ENCODE assay signal across 9 mouse cellular contexts in the genomic region with DNA sequence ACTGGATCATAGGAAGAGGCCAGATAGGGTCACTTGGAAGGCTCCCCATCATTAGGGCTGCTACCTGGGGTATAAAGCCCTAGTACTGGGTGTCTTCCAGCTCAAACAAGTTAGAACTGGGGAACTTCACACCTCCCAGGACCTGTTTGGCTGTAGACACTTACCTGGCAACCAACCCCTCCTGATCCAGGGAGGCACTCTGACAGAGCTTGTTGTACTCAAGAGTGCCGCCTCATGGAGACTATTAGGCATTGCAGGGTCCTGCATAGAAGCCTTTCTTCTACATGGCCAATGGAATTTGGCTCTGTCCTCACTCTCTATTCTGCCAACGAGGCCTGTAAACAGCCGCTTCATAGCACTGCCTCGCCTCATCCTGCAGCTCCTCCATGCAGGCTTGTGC. TPM values are rescaled to one million over a fixed set of nuclear protein-coding genes. Genes with fewer than 3 reads are reported as not detected.
DNase-seq lines count a peak whose midpoint lies in the region; ATAC-seq and TF ChIP-seq lines count a peak whose summit lies in the region.
"Had no signal": no experiment of that assay in that cellular context is flagged by ENCODE, and none has a peak within 500 bp of the region (broad histone marks: within the 10 kb centered on the region; RNA-seq: fewer than 3 reads in every experiment).

No protein-coding gene starts in this region.

- H3K9me3 ChIP-seq in liver, embryonic 11.5 days (ENCODE audit: control insufficient read depth, low read length), result no peaks in the 10 kb centered on the region
- no peaks in the 10 kb centered on the region for H3K9me3 ChIP-seq in lung, postnatal 0 days (ENCODE audit: low read length)
- H3K9me3 ChIP-seq: liver, embryonic 13.5 days had no signal

- no peaks in the 10 kb centered on the region for H3K27me3 ChIP-seq in liver, embryonic 11.5 days (replicated peaks; ENCODE audit: control insufficient read depth, insufficient read depth, low read length)
- no peaks in the 10 kb centered on the region for H3K27me3 ChIP-seq in lung, postnatal 0 days (replicated peaks; ENCODE audit: insufficient read depth, low read length)
- H3K27me3 ChIP-seq: liver, embryonic 13.5 days had no signal

- TF ChIP-seq POLR2A in bone marrow, adult 2 months (IDR thresholded peaks at IDR 0.05; ENCODE audit: borderline replicate concordance, control insufficient read depth, low read depth, low read length), result no peak

- no peak overlapping the region for H3K4me3 ChIP-seq in liver, embryonic 11.5 days (ENCODE audit: low read depth, low read length)
- no peak overlapping the region for H3K4me3 ChIP-seq in bone marrow, adult 2 months (replicated peaks; ENCODE audit: control insufficient read depth, low read depth, low read length)
- H3K4me3 ChIP-seq in lung, postnatal 0 days (ENCODE audit: low read depth, low read length), result no peak overlapping the region
- H3K4me3 ChIP-seq: liver, embryonic 13.5 days had no signal

- H3K4me2 ChIP-seq in liver, embryonic 11.5 days, result no peak overlapping the region
- H3K4me2 ChIP-seq in lung, postnatal 0 days (replicated peaks; ENCODE audit: low read depth, low read length), result no peak overlapping the region
- H3K4me2 ChIP-seq: liver, embryonic 13.5 days had no signal

- no peaks in the 10 kb centered on the region; the same call in 1 of the 2 replicates for H3K36me3 ChIP-seq in liver, embryonic 11.5 days (ENCODE audit: control insufficient read depth, insufficient read depth, low read length)
- 0 out of 2 replicates have a peak, but pooled peaks cover 5% of the 10 kb centered on the region for H3K36me3 ChIP-seq in lung, postnatal 0 days (ENCODE audit: insufficient read depth, low read length)

- intact Hi-C loops in heart, postnatal 14 days (cut with DNase I), result no loop called here

- no peak for TF ChIP-seq EP300 in lung, postnatal 0 days (IDR thresholded peaks at IDR 0.05)

- TF ChIP-seq CTCF in bone marrow, adult 2 months (IDR thresholded peaks at IDR 0.05; ENCODE audit: control insufficient read depth, insufficient read depth, low read length), result peak; percentile 52
- TF ChIP-seq CTCF in lung, postnatal 0 days (IDR thresholded peaks at IDR 0.05), result peak; percentile 92

- no peaks in the 10 kb centered on the region for H3K4me1 ChIP-seq in liver, embryonic 11.5 days (replicated peaks; ENCODE audit: control insufficient read depth, insufficient read depth, low read length)
- peaks cover 2% of the 10 kb centered on the region; the same call in 1 of the 2 replicates for H3K4me1 ChIP-seq in bone marrow, adult 2 months (ENCODE audit: control insufficient read depth, insufficient read depth, low read length)
- no peaks in the 10 kb centered on the region for H3K4me1 ChIP-seq in lung, postnatal 0 days (ENCODE audit: insufficient read depth, low read depth, low read length)
- H3K4me1 ChIP-seq: liver, embryonic 13.5 days had no signal

- H3K27ac ChIP-seq in liver, embryonic 11.5 days (ENCODE audit: low read depth, low read length), result no peak overlapping the region
- H3K27ac ChIP-seq in bone marrow, adult 2 months (ENCODE audit: control insufficient read depth, insufficient read depth, low read depth, low read length, poor library complexity), result no peak overlapping the region
- no peak overlapping the region for H3K27ac ChIP-seq in lung, postnatal 0 days (ENCODE audit: low read length)
- H3K27ac ChIP-seq: liver, embryonic 13.5 days had no signal

- DNase-seq in adrenal gland, postnatal 10 days, result peak; percentile 60
- no peak for DNase-seq in adrenal gland, adult 18-20 months (ENCODE audit: low spot score in 2 of 2)
- peak; percentile 32 for DNase-seq in liver
- no peak for DNase-seq in liver, embryonic 11.5 days (ENCODE audit: low spot score)
- peak; percentile 44 to 71 for DNase-seq in heart, postnatal 14 days
- DNase-seq in lung, postnatal 0 days (ENCODE audit: low spot score), result peak; percentile 86
- DNase-seq in frontal cortex, postnatal 14 days (ENCODE audit: low spot score in 2 of 2), result no peak
- DNase-seq: liver, embryonic 13.5 days had no signal

- no peak overlapping the region for H3K9ac ChIP-seq in liver, embryonic 11.5 days (ENCODE audit: low read depth, low read length)
- H3K9ac ChIP-seq in lung, postnatal 0 days (replicated peaks; ENCODE audit: low read depth), result no peak overlapping the region
- H3K9ac ChIP-seq: liver, embryonic 13.5 days had no signal

- 38% methylated on average over 4 of the region's 4 CpGs for WGBS in liver, embryonic 11.5 days
- 55% methylated on average over 4 of the region's 4 CpGs for WGBS in bone marrow, adult 2 months
- 26% methylated on average over 4 of the region's 4 CpGs for WGBS in lung, postnatal 0 days

- ATAC-seq in liver, embryonic 11.5 days (replicated peaks; ENCODE audit: low FRiP score), result no peak
- peak; percentile 60 for ATAC-seq in lung, postnatal 0 days

RNA-seq across cellular contexts. Expression of gene Arhgap8, which starts 17.9 kb away (rescaled TPM):
- total RNA-seq in adrenal gland, postnatal 10 days (2021), result 1 to 10 TPM; 1.1 to 1.2 TPM
- total RNA-seq in adrenal gland, adult 18-20 months (2021), result 1 to 10 TPM in 1 of 2 experiments, under 1 TPM in 1; 0.53 to 1.3 TPM
- polyA plus RNA-seq in liver, embryonic 11.5 days (2014; fragmentation: Nextera tagmentation; extraction: Ambion mirVana), result 0.93 and 1.3 TPM in 2 replicates
- not detected in 2 replicates for polyA plus RNA-seq in bone marrow, adult 2 months (2011; ENCODE audit: insufficient read depth, insufficient read length, low replicate concordance, missing spikeins)
- 1 to 10 TPM in 1 of 2 experiments, under 1 TPM in 1; 0.86 to 2.6 TPM for total RNA-seq in heart, postnatal 14 days (2021)
- 15.9 and 19.4 TPM in 2 replicates for polyA plus RNA-seq in lung, postnatal 0 days (2015; fragmentation: Nextera tagmentation; extraction: Ambion mirVana)

RNA-seq across cellular contexts. Expression of gene Prr5, which starts 32.5 kb away (rescaled TPM):
- total RNA-seq in adrenal gland, postnatal 10 days (2021), result 10 to 100 TPM; 11.4 to 12.1 TPM
- total RNA-seq in adrenal gland, adult 18-20 months (2021), result 10 to 100 TPM in 1 of 2 experiments, 1 to 10 TPM in 1; 5.5 to 11.0 TPM
- 17.7 and 20.4 TPM in 2 replicates for polyA plus RNA-seq in liver, embryonic 11.5 days (2014; fragmentation: Nextera tagmentation; extraction: Ambion mirVana)
- polyA plus RNA-seq in bone marrow, adult 2 months (2011; ENCODE audit: insufficient read depth, insufficient read length, low replicate concordance, missing spikeins), result 3.4 and 8.8 TPM in 2 replicates
- total RNA-seq in heart, postnatal 14 days (2021), result 1 to 10 TPM; 5.6 to 8.3 TPM
- polyA plus RNA-seq in lung, postnatal 0 days (2015; fragmentation: Nextera tagmentation; extraction: Ambion mirVana), result 8.8 and 9.2 TPM in 2 replicates

Comparison
In these comparisons a context has a peak if more than half of its experiments do, and no peak if none do; other contexts are left out.
1. DNase-seq: peak in adrenal gland, postnatal 10 days (single experiment), liver (single experiment), heart, postnatal 14 days (2 of 2) and lung, postnatal 0 days (single experiment); none in adrenal gland, adult 18-20 months (0 of 2), liver, embryonic 11.5 days (single experiment) and frontal cortex, postnatal 14 days (0 of 2).